Mouse (Mus musculus) frontal cortex, adult (tissue): Measurements from ENCODE around the gene Rab40b.
A peak's percentile ranks its signal among the peaks of the same experiment; 100 is the strongest.
"Not testable (repeated sequence)": the region's sequence is repeated elsewhere in the genome, so short reads cannot be mapped to it uniquely, and the experiment has no call there.

Experiments
- ATAC-seq: cut with Nextera tagmentation; 2 replicates; pipeline ENCODE4 v1.9.2; 2017; ENCODE audit warnings: mild to moderate bottlenecking, moderate library complexity, mixed read lengths; ENCODE audit not compliant: low TSS enrichment

Rab40b gene

GRCm38 (mm10) chr11:121368731-121369130 lies 19.3 kb downstream of the Rab40b start:
- no peak for ATAC-seq

- no peak for ATAC-seq
Observed at GRCm38 (mm10) chr11:121367170-121367707, 20.8 kb downstream of the Rab40b start.

- ATAC-seq = no peak; the same call in 1 of the 2 replicates
Observed at GRCm38 (mm10) chr11:121362212-121362611, 25.8 kb downstream of the Rab40b start.

GRCm38 (mm10) chr11:121354091-121354707 lies 33.9 kb downstream of the Rab40b start, which contains the start of gene Wdr45b:
TSS of gene Wdr45b (minus strand) at chr11:121354445.
- ATAC-seq = peak; percentile 88

- ATAC-seq = peak; percentile 20
Observed at GRCm38 (mm10) chr11:121353326-121354090, 34.5 kb downstream of the Rab40b start.

- ATAC-seq = not testable (repeated sequence)
Observed at GRCm38 (mm10) chr11:121348727-121349126, 39.3 kb downstream of the Rab40b start.

- no peak for ATAC-seq
Observed at GRCm38 (mm10) chr11:121348166-121348565, 39.9 kb downstream of the Rab40b start.

GRCm38 (mm10) chr11:121347036-121347435 lies 41.0 kb downstream of the Rab40b start:
- ATAC-seq = no peak

- ATAC-seq = not testable (repeated sequence)
Observed at GRCm38 (mm10) chr11:121342423-121342822, 45.6 kb downstream of the Rab40b start.

GRCm38 (mm10) chr11:121340287-121340686 lies 47.8 kb downstream of the Rab40b start:
- ATAC-seq = no peak

- no peak for ATAC-seq
Observed at GRCm38 (mm10) chr11:121339647-121340046, 48.4 kb downstream of the Rab40b start.

GRCm38 (mm10) chr11:121331641-121332040 lies 56.4 kb downstream of the Rab40b start:
- no peak for ATAC-seq

- ATAC-seq = no peak; the same call in 1 of the 2 replicates
Observed at GRCm38 (mm10) chr11:121328619-121329018, 59.4 kb downstream of the Rab40b start.

GRCm38 (mm10) chr11:121328206-121328605 lies 59.8 kb downstream of the Rab40b start:
- ATAC-seq = no peak

- no peak for ATAC-seq
Observed at GRCm38 (mm10) chr11:121326681-121327080, 61.4 kb downstream of the Rab40b start.

GRCm38 (mm10) chr11:121326034-121326433 lies 62.0 kb downstream of the Rab40b start:
- ATAC-seq = no peak

GRCm38 (mm10) chr11:121307712-121308111 lies 80.3 kb downstream of the Rab40b start:
- not testable (repeated sequence) for ATAC-seq

GRCm38 (mm10) chr11:121306608-121307007 lies 81.4 kb downstream of the Rab40b start:
- peak; percentile 38; the same call in 1 of the 2 replicates for ATAC-seq
